Mouse (Mus musculus) ES-E14 (cell line): ENCODE data around the gene 6430628N08Rik.

Experiments used
- CHD2 ChIP-seq: IDR thresholded peaks from 2 replicates; pipeline ENCODE4 v1.6.1; 2014; ENCODE audit warnings: mild to moderate bottlenecking, low read depth, low read length, inconsistent platforms
- HCFC1 ChIP-seq: IDR thresholded peaks from 2 replicates; pipeline ENCODE4 v1.6.1; 2012; ENCODE audit warnings: low read length, inconsistent platforms, borderline replicate concordance; ENCODE audit not compliant: insufficient read depth

DNA sequence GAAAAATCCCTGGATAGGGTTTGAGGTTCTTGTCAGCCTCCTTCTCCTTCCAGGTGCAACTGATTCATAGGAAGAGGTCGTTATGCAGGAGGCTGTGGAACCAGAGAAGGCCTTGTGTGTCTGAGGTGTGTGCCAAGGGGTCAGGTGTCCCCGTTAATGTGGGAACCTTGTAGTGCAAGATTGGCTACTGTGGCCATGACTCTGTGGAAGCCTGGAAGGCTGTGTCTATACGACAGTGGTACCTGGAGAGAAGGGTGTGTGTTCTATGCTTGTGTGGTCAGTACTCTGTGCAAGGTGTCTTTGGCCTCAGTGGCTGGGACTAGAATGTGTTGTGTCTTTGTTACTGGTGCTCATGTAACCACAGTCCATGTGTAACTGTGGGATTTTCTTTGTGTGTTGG, 50.2 kb downstream of the 6430628N08Rik start:
- TF ChIP-seq CHD2: no peak
- TF ChIP-seq HCFC1: no peak
